Mouse (Mus musculus) hindbrain, embryonic 14.5 days (tissue): ENCODE measurements around the gene Cdc20b. TPM values are rescaled to one million over a fixed set of nuclear protein-coding genes. Genes with fewer than 3 reads are reported as not detected.
A peak's percentile ranks its signal among the peaks of the same experiment; 100 is the strongest.

Experiments used
- ATAC-seq: fragments of 200-750 bp; cut with Nextera tagmentation; 2 replicates; pipeline ENCODE4 v1.8.0; 2017; ENCODE audit warnings: moderate number of reproducible peaks, mild to moderate bottlenecking, moderate TSS enrichment, moderate library complexity; ENCODE audit not compliant: low FRiP score
- DNase-seq: peaks from one replicate; pipeline ENCODE4 v3.0.0-alpha.2; 2015; ENCODE audit warnings: low spot score
- H3K27ac ChIP-seq: fragments of 300-500 bp; sonication (generic); 2 replicates; pipeline ENCODE4 v1.5.1; 2014; ENCODE audit warnings: mild to moderate bottlenecking, moderate library complexity
- H3K27me3 ChIP-seq: fragments of 300-500 bp; sonication (generic); 2 replicates; pipeline ENCODE4 v1.6.1; 2014; ENCODE audit warnings: mild to moderate bottlenecking, low read length, mixed read lengths; ENCODE audit not compliant: control insufficient read depth, insufficient read depth
- H3K36me3 ChIP-seq: fragments of 300-500 bp; sonication (generic); replicated peaks from 2 replicates; pipeline ENCODE4 v1.6.1; 2014; ENCODE audit not compliant: control insufficient read depth, insufficient read depth
- H3K4me1 ChIP-seq: fragments of 300-500 bp; sonication (generic); replicated peaks from 2 replicates; pipeline ENCODE4 v1.6.1; 2014; ENCODE audit warnings: antibody characterized with exemption, low read length, mixed read lengths; ENCODE audit not compliant: control insufficient read depth, insufficient read depth
- H3K4me2 ChIP-seq: fragments of 300-500 bp; sonication (generic); replicated peaks from 2 replicates; pipeline ENCODE4 v1.6.1; 2014; ENCODE audit warnings: mild to moderate bottlenecking, moderate library complexity
- H3K4me3 ChIP-seq: fragments of 300-500 bp; sonication (generic); replicated peaks from 2 replicates; pipeline ENCODE4 v1.5.1; 2014; ENCODE audit warnings: mild to moderate bottlenecking, low read length
- H3K9ac ChIP-seq: fragments of 300-500 bp; sonication (generic); 2 replicates; pipeline ENCODE4 v1.6.1; 2014
- H3K9me3 ChIP-seq: fragments of 300-500 bp; sonication (generic); 2 replicates; pipeline ENCODE4 v1.6.1; 2016; ENCODE audit warnings: low read length; ENCODE audit not compliant: control insufficient read depth
- WGBS: fragments of 180-500 bp; shearing (Covaris S2); extraction: QIAGEN DNeasy Blood & Tissue Kit; methylation state at CpG from one replicate; pipeline ENCODE4 v1.1.7; 2014; 5-methylcytosine and 5-hydroxymethylcytosine counted together
- polyA plus RNA-seq: library from polyadenylated mRNA; unstranded; fragments of >200 nt; fragmentation: Nextera tagmentation; extraction: Ambion mirVana; gene quantifications from 2 replicates; pipeline ENCODE4 v1.2.1, GENCODE M21; 2014

Gene Cdc20b
- polyA plus RNA-seq: 0.17 and 0.96 TPM in 2 replicates

- H3K9me3 ChIP-seq: no peaks in the 10 kb centered on the region
- peaks cover 35% of the 10 kb centered on the region for H3K27me3 ChIP-seq
- ATAC-seq: no peak
- H3K36me3 ChIP-seq: no peaks in the 10 kb centered on the region
- peak within 1 kb of the TSS; percentile 51 for H3K9ac ChIP-seq
- DNase-seq: peak; percentile 32
- peak within 1 kb of the TSS; percentile 96 for H3K4me2 ChIP-seq
- H3K4me1 ChIP-seq: 0 out of 2 replicates have a peak, but pooled peaks cover 7% of the 10 kb centered on the region
- under 1% methylated on average over 46 of the region's 46 CpGs for WGBS
- peak within 1 kb of the TSS; percentile 48 for H3K4me3 ChIP-seq
- H3K27ac ChIP-seq: no peak within 1 kb of the TSS
Observed at GRCm38 (mm10) chr13:113034950-113035421, at the start of gene Cdc20b. Gene Cdc20b (plus strand): TSS chr13:113035111.

- no peaks in the 10 kb centered on the region for H3K36me3 ChIP-seq
- no peak overlapping the region for H3K4me3 ChIP-seq
- 0 out of 2 replicates have a peak overlapping the region, but pooled peaks have one; percentile 98 for H3K4me2 ChIP-seq
- peaks cover 64% of the 10 kb centered on the region for H3K27me3 ChIP-seq
- WGBS: 2% methylated on average over 18 of the region's 18 CpGs
- H3K9me3 ChIP-seq: no peaks in the 10 kb centered on the region
- H3K27ac ChIP-seq: no peak overlapping the region
- ATAC-seq: no peak
- no peak overlapping the region for H3K9ac ChIP-seq
- peaks cover 14% of the 10 kb centered on the region for H3K4me1 ChIP-seq
- DNase-seq: no peak
Observed at GRCm38 (mm10) chr13:112985605-112986450, 49.1 kb upstream of the Cdc20b start.

- no peak for DNase-seq
Observed at GRCm38 (mm10) chr13:112986451-112986950, 48.4 kb upstream of the Cdc20b start.

GRCm38 (mm10) chr13:112987532-112987943 lies 47.4 kb upstream of the Cdc20b start, which contains the start of gene Ccno:
Gene Ccno (plus strand): TSS chr13:112987802.
- H3K27me3 ChIP-seq: peaks cover 74% of the 10 kb centered on the region
- H3K4me3 ChIP-seq: peak within 1 kb of the TSS; percentile 48

More at GRCm38 (mm10) chr13:112986451-112986950, 48.4 kb upstream of the Cdc20b start:
- Histone ChIP-seq H3K4me3 (no peak overlapping the region; the same call in 1 of the 2 replicates), H3K9ac (no peak overlapping the region), H3K4me2 (peak overlapping the region; percentile 98), H3K27ac (no peak overlapping the region), H3K27me3 (peaks cover 68% of the 10 kb centered on the region), H3K4me1 (peaks cover 14% of the 10 kb centered on the region), H3K9me3 (no peaks in the 10 kb centered on the region), H3K36me3 (no peaks in the 10 kb centered on the region)
- ATAC-seq: no peak
- WGBS: 1% methylated on average over 17 of the region's 17 CpGs

GRCm38 (mm10) chr13:112987991-112988390 lies 46.9 kb upstream of the Cdc20b start:
- H3K27ac ChIP-seq: no peak overlapping the region
- H3K9me3 ChIP-seq: no peaks in the 10 kb centered on the region
- peak; percentile 46 for ATAC-seq
- no peaks in the 10 kb centered on the region for H3K36me3 ChIP-seq
- H3K4me3 ChIP-seq: peak overlapping the region; percentile 48
- H3K27me3 ChIP-seq: peaks cover 78% of the 10 kb centered on the region
- no peak for DNase-seq
- H3K9ac ChIP-seq: peak overlapping the region; percentile 45
- peaks cover 14% of the 10 kb centered on the region for H3K4me1 ChIP-seq
- WGBS: under 1% methylated on average over 39 of the region's 39 CpGs
- H3K4me2 ChIP-seq: peak overlapping the region; percentile 98

More at GRCm38 (mm10) chr13:112987532-112987943, 47.4 kb upstream of the Cdc20b start, which contains the start of gene Ccno:
- DNase-seq (peak; percentile 85), ATAC-seq (peak; percentile 92)
- H3K9me3 ChIP-seq: no peaks in the 10 kb centered on the region
- H3K9ac ChIP-seq: peak within 1 kb of the TSS; percentile 45
- WGBS: 0% methylated on average over 47 of the region's 47 CpGs
- no peak within 1 kb of the TSS for H3K27ac ChIP-seq
- peaks cover 14% of the 10 kb centered on the region for H3K4me1 ChIP-seq
- H3K4me2 ChIP-seq: peak within 1 kb of the TSS; percentile 98
- no peaks in the 10 kb centered on the region for H3K36me3 ChIP-seq

GRCm38 (mm10) chr13:112988866-112989265 lies 46.0 kb upstream of the Cdc20b start:
- 2% methylated on average over 19 of the region's 19 CpGs for WGBS
- peaks cover 86% of the 10 kb centered on the region for H3K27me3 ChIP-seq

GRCm38 (mm10) chr13:112989541-112989940 lies 45.4 kb upstream of the Cdc20b start:
- Histone ChIP-seq H3K36me3 (no peaks in the 10 kb centered on the region), H3K9ac (0 out of 2 replicates have a peak overlapping the region, but pooled peaks have one; percentile 11), H3K4me3 (0 out of 2 replicates have a peak overlapping the region, but pooled peaks have one; percentile 11), H3K27ac (no peak overlapping the region), H3K27me3 (peaks cover 87% of the 10 kb centered on the region), H3K9me3 (no peaks in the 10 kb centered on the region), H3K4me1 (peaks cover 20% of the 10 kb centered on the region), H3K4me2 (peak overlapping the region; percentile 98; the same call in 1 of the 2 replicates)
- DNase-seq: no peak
- no peak for ATAC-seq
- 1% methylated on average over 23 of the region's 23 CpGs for WGBS

More at GRCm38 (mm10) chr13:112988866-112989265, 46.0 kb upstream of the Cdc20b start:
- DNase-seq (no peak), ATAC-seq (no peak)
- no peaks in the 10 kb centered on the region for H3K36me3 ChIP-seq
- peak overlapping the region; percentile 48 for H3K4me3 ChIP-seq
- peaks cover 16% of the 10 kb centered on the region for H3K4me1 ChIP-seq
- no peak overlapping the region for H3K9ac ChIP-seq
- H3K27ac ChIP-seq: no peak overlapping the region
- no peaks in the 10 kb centered on the region for H3K9me3 ChIP-seq
- H3K4me2 ChIP-seq: peak overlapping the region; percentile 98

GRCm38 (mm10) chr13:112990346-112990745 lies 44.6 kb upstream of the Cdc20b start:
- ATAC-seq (no peak), DNase-seq (no peak)
- WGBS: 12% methylated on average over 4 of the region's 4 CpGs
- Histone ChIP-seq H3K36me3 (no peaks in the 10 kb centered on the region), H3K9me3 (no peaks in the 10 kb centered on the region), H3K27me3 (peaks cover 91% of the 10 kb centered on the region), H3K4me2 (no peak overlapping the region), H3K27ac (no peak overlapping the region), H3K4me3 (no peak overlapping the region), H3K9ac (no peak overlapping the region), H3K4me1 (peaks cover 20% of the 10 kb centered on the region)
